Mouse (Mus musculus): Measurements from ENCODE around the gene Zfp972.
"Not testable (repeated sequence)": the region's sequence is repeated elsewhere in the genome, so short reads cannot be mapped to it uniquely, and the experiment has no call there.

Gene Zfp972

DNA sequence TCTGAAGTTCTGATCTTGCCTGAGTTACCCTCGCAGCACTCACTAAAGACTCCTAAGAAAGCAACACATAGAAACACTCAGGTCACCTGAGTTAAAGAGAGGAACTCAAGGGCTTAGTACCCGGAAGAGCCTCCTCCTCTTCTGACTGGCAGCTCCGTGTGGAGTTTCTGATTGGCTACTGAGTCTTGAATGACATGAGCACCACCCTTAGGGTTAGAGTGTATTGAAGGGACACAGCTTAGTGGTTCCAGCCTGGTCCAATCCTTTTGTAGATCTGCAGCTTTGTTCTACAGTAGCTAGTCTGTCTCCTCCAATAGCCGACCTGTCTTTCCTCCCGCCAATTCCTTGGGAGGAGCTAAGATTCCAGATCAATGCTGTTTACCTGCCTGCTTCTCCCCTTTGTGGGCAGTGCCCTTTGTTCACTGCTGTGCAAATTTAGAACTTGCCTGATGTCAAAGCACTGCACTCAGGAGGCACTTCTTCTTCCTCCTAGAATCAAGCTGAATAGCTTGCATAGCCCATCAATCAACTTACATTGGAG is at the start of gene Zfp972:
Zfp972 (minus strand) TSS at position 51 of the 541 bp plus-strand sequence.
- DNase-seq (ENCODE audit: low spot score): not testable (repeated sequence)

DNA sequence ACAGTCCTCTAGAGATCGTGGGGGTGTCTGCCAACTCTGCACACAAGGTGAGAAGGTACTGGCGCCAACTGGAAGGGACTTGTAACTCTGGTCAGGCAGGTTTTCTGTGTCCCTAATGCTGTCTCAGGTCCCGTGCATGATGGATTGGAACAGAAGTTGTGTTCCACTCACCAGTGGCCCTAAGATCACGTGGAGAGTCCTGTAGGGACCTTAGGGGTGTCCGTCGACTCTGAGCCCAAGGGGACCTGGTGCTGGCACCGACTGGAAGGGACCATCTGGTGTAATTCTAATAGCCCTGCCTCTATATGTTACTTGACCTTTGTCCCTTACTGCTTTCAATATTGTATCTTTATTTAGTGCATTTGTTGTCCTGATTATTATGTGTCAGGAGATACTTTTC is 49.4 kb upstream of the Zfp972 start:
- not testable (repeated sequence) for DNase-seq (ENCODE audit: low spot score)

- DNase-seq (ENCODE audit: low spot score): peak; percentile 37
These were observed 31.7 kb upstream of the Zfp972 start, which contains the start of gene Gm14326 for GRCm38 (mm10) chr2:177957145-177957544. Gene Gm14326 (minus strand): TSS chr2:177957297.

GRCm38 (mm10) chr2:177956734-177957133 is 31.3 kb upstream of the Zfp972 start:
- peak; percentile 1 for DNase-seq (ENCODE audit: low spot score)

GRCm38 (mm10) chr2:177903276-177903675 is 22.1 kb downstream of the Zfp972 start:
- not testable (repeated sequence) for DNase-seq (ENCODE audit: low spot score)

GRCm38 (mm10) chr2:177898171-177898570 is 27.2 kb downstream of the Zfp972 start:
- not testable (repeated sequence) for DNase-seq (ENCODE audit: low spot score)

GRCm38 (mm10) chr2:177897046-177897578 is 28.3 kb downstream of the Zfp972 start, which contains the start of gene Gm14327:
Gene Gm14327 (plus strand): TSS chr2:177897096.
- not testable (repeated sequence) for DNase-seq (ENCODE audit: low spot score)

- DNase-seq (ENCODE audit: low spot score): not testable (repeated sequence)
These were observed 37.7 kb downstream of the Zfp972 start for GRCm38 (mm10) chr2:177887743-177888142.

DNA sequence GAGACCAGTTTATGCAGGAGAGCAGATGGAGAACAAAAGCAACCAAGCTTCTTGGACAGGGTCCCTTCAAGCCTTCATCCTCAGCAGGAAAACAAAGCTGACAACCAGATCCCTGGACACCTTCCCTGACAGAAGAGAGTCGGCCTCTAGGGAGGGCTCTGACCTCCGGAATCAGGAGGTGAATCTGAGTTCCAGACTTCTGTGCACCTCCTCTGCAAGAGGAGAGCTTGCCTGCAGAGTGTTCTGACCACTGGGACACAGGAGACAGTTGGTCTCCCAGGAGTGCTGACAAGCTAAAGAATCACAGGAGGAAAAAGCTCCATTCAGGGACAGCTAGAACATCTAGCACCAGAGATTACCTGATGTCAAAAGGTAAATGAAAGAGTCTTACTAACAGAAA is 63.2 kb downstream of the Zfp972 start:
- DNase-seq (ENCODE audit: low spot score): not testable (repeated sequence)

All from embryo, embryonic 10.5 days (tissue).